Comparison of ENCODE assay signal across 21 mouse cellular contexts in the genomic region with DNA sequence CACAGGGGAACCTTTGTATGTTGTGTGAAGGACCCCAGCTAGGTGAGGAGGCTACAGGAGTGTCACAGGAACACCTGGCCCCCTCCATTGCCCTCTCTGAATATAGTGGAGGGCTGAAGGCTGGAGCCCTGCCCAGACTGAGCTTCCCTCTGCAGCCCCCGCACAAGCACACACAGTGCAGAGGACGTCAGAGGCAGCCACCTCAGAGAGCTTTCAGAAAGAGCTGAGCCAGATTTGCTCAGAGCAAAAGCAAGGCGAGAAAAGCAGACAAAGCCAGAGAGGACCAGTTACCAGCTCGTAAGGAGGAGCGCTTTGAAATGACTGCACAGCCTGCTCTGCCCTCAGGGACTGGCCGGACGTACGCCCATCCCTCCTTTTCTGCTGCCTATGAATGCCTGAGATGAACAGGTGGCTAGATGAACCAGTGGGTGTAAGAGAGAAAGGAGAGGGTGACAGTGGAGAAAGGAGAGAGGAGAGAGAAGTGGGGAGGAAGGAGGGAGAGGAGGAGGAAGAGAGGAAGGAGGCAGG. TPM values are rescaled to one million over a fixed set of nuclear protein-coding genes. Genes with fewer than 3 reads are reported as not detected.
DNase-seq lines count a peak whose midpoint lies in the region; TF ChIP-seq lines count a peak whose summit lies in the region.
"Had no signal": no experiment of that assay in that cellular context is flagged by ENCODE, and none has a peak within 500 bp of the region (broad histone marks: within the 10 kb centered on the region; RNA-seq: fewer than 3 reads in every experiment).

No protein-coding gene starts in this region.

- peaks cover 51% of the 10 kb centered on the region for H3K27me3 ChIP-seq in heart, embryonic 10.5 days (ENCODE audit: insufficient read depth, poor library complexity, severe bottlenecking)

- H3K9me3 ChIP-seq in heart, embryonic 10.5 days = no peaks in the 10 kb centered on the region
- H3K9me3 ChIP-seq: liver, embryonic 13.5 days had no signal

- intact Hi-C loops in left cerebral cortex, adult 2 months (cut with DNase I) = no loop called here
- intact Hi-C loops in left cerebral cortex, postnatal 10 days (cut with DNase I) = no loop called here

- no peaks in the 10 kb centered on the region for H3K36me3 ChIP-seq in heart, embryonic 10.5 days
- H3K36me3 ChIP-seq: liver, embryonic 13.5 days had no signal

- peak overlapping the region; percentile 80 for H3K27ac ChIP-seq in heart, embryonic 10.5 days
- H3K27ac ChIP-seq in left cerebral cortex, adult 2 months = peak overlapping the region; percentile 28; the same call in 1 of the 2 replicates
- H3K27ac ChIP-seq: hindbrain, embryonic 14.5 days; liver, embryonic 13.5 days had no signal

- 38% methylated on average over 8 of the region's 8 CpGs for WGBS in heart, embryonic 10.5 days

- H3K4me1 ChIP-seq in heart, embryonic 10.5 days = peaks cover 67% of the 10 kb centered on the region

- no peak overlapping the region for H3K4me3 ChIP-seq in heart, embryonic 10.5 days
- no peak overlapping the region for H3K4me3 ChIP-seq in left cerebral cortex, adult 2 months
- H3K4me3 ChIP-seq: liver, embryonic 13.5 days had no signal

- TF ChIP-seq CTCF in left cerebral cortex, adult 2 months (IDR thresholded peaks at IDR 0.05) = no peak

- no peak for DNase-seq in heart, embryonic 10.5 days (ENCODE audit: low spot score)
- DNase-seq in heart, postnatal 4 days = no peak
- peak; percentile 33 to 61 for DNase-seq in left cerebral cortex, adult 2 months (ENCODE audit: extremely low spot score in 1 of 2, low spot score in 2 of 2)
- no peak for DNase-seq in left cerebral cortex, postnatal 10 days (ENCODE audit: extremely low spot score in 1 of 2, low spot score in 2 of 2)
- DNase-seq in ZHBTc4 (ENCODE audit: low read depth, low spot score) = peak; percentile 56
- DNase-seq in right cerebral cortex, postnatal 14 days = peak; percentile 25
- DNase-seq in embryo, embryonic 10.5 days (ENCODE audit: low spot score) = no peak
- DNase-seq in heart, adult 11 months = no peak
- DNase-seq: adrenal gland, postnatal 14 days; cerebellum, adult 9-11 months; embryo, embryonic 11 days; kidney, adult 9 months; liver, embryonic 13.5 days; lung, postnatal 14 days; thymus, postnatal 14 days had no signal

RNA-seq across cellular contexts. Expression of a gene that starts 2.0 kb away (rescaled TPM):
- polyA plus RNA-seq in heart, embryonic 10.5 days (2016; fragmentation: Nextera tagmentation; extraction: Ambion mirVana) = 1.4 and 2.4 TPM in 2 replicates
- 1 to 10 TPM; 2.1 to 2.5 TPM for total RNA-seq in heart, postnatal 4 days (2021)
- total RNA-seq in left cerebral cortex, adult 2 months (2021) = under 1 TPM; 0.40 to 0.45 TPM
- under 1 TPM; 0.28 to 0.65 TPM for total RNA-seq in left cerebral cortex, postnatal 10 days (2021)
- total RNA-seq: megakaryocyte-erythroid progenitor cell, adult 5-6 weeks had no signal
- polyA plus RNA-seq: liver, embryonic 13.5 days had no signal

RNA-seq across cellular contexts. Expression of a gene that starts 41.8 kb away (rescaled TPM):
- polyA plus RNA-seq in heart, embryonic 10.5 days (2016; fragmentation: Nextera tagmentation; extraction: Ambion mirVana) = 0.22 TPM in 1 of 2 replicates, not detected in the other
- total RNA-seq in heart, postnatal 4 days (2021) = not detected
- total RNA-seq in left cerebral cortex, adult 2 months (2021) = not detected
- total RNA-seq in left cerebral cortex, postnatal 10 days (2021) = not detected
- total RNA-seq: ES-E14; left cerebral cortex, postnatal 25 days; megakaryocyte-erythroid progenitor cell, adult 5-6 weeks had no signal
- polyA plus RNA-seq: forebrain, embryonic 16.5 days; heart, embryonic 16.5 days had no signal

Comparison
In these comparisons a context has a peak if more than half of its experiments do, and no peak if none do; other contexts are left out.
1. DNase-seq: peak in left cerebral cortex, adult 2 months (2 of 2), ZHBTc4 (single experiment) and right cerebral cortex, postnatal 14 days (single experiment); none in heart, embryonic 10.5 days (single experiment), heart, postnatal 4 days (single experiment), left cerebral cortex, postnatal 10 days (0 of 2), embryo, embryonic 10.5 days (single experiment) and heart, adult 11 months (single experiment).